Mouse (Mus musculus): ENCODE measurements around the gene Sumf1.

The Sumf1 gene

DNA sequence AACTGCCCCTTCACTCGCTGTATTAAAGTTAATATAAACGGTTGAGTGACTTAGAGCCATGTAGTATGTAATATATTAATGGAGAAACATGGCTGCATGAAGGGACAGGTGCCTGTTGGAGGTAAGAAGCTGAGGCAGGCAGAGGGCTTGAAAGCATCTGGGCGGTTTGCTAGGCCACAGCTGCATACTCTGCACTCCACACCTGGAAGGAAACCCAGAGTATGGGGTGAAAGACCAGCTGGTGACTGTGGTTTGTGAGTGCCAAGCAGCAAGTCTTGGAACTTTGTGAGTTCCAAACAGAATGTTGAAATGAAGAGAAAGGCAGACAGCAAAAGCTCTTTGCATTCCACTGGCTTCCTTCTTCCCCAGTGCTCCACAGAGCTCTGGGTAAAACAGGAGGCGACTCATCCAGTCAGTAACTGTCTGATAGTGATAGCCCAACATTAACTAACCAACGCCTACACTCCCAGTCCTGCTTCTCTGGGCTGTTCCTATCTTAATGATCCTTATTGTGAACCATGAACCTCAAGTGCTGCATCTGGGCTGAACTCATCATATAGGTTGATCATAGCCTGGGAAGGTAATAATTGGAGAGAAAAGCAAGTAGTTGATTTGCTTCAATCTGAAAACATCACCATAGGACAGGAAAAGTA, 21.7 kb upstream of the Sumf1 start:
- DNase-seq (ENCODE audit: low spot score in 2 of 2), result no peak

DNA sequence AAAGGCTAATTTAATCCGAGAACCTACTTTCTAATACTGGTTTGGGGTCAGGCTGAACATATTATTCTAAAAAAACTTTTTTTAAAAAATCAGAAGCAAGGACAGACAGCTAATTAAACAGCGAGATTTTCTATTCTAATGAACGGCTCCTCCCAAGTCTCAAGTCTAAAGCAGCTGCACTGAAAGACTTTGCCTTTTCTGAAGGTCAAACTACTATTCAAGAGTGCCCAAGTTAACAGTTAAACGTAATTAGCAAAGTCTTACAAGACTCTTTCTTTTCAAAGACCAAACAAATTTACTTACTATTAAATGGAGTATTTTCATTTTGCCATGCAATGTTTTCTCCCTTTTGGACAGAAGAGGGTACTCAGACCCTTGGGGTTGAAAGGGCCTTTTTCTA, 20.8 kb upstream of the Sumf1 start:
- no peak for DNase-seq (ENCODE audit: low spot score in 2 of 2)

DNA sequence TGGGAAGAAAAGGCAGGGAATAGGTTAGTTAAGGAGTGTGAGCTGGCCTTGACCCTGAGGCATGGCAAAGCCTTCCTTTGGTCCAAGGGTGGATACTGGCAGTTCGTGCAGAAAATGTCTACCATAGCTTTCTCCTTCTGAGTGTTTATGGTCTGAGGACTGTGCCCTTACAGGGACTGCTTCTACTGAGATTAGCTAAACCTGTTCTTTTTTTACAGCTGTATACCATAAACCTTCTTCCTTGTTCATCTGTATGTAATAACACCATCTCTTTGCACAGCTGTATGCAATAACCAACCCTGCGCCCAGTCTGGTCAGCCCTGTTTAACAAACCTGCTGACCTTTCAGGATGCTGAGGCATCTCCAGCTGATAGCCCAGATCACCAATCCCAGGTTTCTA, 18.9 kb upstream of the Sumf1 start:
- no peak for DNase-seq (ENCODE audit: low spot score in 2 of 2)

DNA sequence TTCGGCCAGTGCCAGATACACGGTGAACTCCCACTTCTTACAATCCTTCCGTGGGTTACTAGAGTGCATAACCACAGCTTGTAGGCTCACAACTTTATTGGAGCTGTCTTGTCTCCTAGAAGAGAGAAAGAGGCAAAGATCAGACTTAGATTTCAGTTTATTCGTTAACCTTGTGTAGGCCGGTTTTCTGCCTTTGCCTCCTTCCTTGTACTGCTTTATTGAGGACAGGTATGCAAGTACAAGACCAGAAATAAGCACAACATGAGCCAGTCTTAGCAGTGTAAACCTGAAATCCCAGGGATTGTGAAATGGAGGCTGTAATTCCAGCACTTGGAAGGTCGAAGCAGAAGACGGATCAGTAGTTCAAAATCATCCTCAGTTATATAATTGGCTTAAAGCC, 12.9 kb upstream of the Sumf1 start:
- no peak for DNase-seq (ENCODE audit: low spot score in 2 of 2)

DNA sequence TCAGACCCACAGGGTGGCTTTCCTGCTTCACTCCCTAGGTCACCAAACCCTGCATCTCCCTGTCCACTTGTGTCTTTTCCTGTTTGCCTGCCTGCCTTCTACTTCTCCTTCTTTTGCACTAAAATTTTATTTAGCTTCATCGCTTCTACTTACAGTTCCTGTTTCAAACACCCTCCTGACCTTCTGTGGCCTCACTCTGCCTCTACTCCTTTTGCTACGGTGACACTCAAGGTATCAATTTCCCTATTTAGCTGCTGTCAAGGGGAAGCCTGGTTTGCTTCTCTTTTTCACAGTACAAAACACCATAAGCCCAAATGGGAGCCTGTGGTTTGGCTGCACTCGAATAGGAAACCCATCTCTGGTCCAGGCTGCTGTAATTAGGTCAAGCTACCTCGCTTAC, 11.7 kb upstream of the Sumf1 start:
- no peak for DNase-seq (ENCODE audit: low spot score in 2 of 2)

DNA sequence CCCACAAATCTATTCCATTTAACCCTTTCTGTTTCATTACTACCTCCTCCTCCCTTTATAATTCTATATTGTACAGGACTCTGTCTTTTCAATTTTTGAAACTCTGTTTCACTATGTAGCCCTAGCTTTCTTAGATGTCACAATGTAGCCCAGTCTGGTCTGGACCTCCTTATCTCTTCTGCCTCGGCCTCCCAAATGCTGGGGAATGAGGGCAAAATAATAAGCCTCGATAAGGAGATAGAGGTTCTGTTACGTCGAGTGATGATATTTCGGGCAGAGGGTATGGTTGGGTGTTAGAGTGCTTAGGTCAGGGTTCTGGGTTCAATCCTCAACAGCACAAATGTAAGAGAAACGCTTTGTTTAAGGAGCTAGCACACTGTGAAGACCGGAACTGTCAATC, 11.3 kb upstream of the Sumf1 start:
- DNase-seq (ENCODE audit: low spot score in 2 of 2), result no peak

DNA sequence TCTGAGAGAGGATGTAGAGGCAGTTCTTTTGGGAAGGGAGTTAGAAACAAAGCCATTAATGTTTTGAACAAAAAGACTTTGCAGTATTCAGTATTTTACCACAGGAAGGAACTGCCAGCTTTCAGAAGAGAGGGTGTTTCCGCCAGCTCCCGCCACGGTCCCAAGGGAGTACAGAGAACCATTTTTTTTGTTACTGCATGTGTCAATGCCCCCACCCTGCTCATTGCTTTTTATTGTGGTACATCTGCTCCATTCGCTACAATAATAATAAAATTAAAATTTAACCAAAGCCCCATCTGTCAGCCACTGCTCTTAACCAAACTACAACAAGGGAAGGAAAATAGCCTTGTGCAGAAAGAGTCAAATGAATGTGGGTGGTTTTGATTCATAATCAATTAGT, 7.2 kb upstream of the Sumf1 start:
- no peak for DNase-seq (ENCODE audit: low spot score in 2 of 2)

DNA sequence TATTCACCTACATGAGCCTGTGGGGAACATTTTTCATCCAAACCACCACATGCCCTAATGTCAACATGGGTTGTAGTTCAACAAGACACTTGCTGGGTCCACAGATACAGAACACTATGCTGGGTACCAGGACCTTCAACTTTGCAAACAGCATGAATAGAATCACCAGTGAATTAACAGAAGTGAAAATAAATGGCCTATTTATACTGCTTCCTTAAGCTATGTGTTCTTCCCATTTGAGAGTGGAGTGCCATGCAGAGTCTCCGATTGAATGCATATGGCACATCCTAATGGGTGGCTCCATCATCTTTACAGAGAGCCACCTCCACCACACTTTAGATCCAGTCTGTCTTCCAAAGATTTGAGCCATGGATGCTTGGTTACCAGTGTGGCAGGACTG, 5.3 kb upstream of the Sumf1 start:
- DNase-seq (ENCODE audit: low spot score in 2 of 2), result no peak

DNA sequence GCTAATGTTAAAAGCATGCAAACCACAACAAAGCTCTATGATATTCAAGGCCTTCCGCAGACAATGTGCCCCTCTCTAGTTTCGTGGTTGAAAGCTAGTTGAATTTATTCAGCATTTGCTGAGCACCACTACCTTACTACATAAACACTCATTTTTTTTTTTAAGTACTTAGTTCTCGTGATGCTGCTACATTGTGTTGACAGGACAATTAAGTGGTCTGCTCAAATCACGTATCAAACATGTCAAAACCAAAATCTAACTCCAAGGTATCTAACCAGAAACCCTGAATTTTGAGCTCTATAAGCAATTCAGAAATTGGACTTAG, 265 bp upstream of the Sumf1 start:
- no peak for DNase-seq (ENCODE audit: low spot score in 2 of 2)

DNA sequence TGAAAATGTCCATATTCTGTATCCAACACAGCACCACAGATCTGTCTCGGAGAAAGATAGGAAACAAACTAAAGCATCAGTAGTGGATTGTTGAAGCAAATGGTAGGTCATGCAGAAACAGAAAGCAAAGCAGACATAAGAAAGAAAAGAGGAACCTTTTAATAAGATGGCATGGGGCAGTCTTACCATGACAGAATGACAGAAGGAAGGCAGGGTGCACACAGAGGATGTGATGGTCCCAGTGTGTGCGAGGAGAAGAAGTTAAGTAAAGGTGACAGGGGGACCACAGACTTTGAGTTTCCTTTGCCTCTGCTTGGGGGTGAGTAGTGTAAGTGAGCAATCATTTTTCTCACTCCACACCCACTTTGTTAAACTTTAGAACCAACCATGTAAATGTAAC, 6.3 kb downstream of the Sumf1 start:
- DNase-seq (ENCODE audit: low spot score in 2 of 2), result no peak

DNA sequence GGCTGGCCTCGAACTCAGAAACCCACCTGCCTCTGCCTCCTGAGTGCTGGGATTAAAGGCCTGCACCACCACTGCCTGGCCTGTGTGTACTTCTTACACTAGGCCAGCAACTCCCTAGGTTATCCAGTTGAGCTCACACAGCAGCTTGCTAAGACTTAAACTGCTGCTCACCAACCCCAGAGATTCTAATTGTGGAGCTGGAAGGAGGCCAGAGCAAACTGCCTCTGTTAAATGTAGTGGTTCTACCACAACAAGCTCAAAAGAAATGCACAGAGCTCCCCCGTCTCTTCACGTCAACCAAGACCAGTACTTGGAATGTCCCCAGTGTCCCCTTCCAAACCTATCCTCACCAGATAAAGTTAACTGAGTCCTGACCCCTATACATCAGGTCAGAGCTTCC, 11.2 kb downstream of the Sumf1 start:
- DNase-seq (ENCODE audit: low spot score in 2 of 2), result no peak

DNA sequence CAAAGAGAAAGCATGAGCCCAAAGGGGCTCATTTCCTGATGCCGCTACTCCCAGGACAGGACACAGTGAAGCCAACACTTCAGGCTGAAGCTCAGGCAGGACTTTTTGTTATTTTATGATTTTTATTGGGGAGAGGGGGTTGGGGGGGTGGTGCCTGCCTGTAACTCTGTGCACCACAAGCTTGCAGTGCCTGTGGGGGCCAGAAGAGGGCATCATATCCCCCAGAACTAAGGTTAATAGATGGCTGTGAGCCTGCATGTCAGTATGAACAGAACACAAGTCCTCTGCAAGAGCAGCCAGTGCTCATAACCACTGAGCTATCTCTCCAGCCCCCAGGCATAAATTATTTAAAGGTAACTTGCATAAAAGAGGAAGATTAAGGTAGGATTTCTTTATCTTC, 13.2 kb downstream of the Sumf1 start:
- DNase-seq (ENCODE audit: low spot score in 2 of 2), result no peak

DNA sequence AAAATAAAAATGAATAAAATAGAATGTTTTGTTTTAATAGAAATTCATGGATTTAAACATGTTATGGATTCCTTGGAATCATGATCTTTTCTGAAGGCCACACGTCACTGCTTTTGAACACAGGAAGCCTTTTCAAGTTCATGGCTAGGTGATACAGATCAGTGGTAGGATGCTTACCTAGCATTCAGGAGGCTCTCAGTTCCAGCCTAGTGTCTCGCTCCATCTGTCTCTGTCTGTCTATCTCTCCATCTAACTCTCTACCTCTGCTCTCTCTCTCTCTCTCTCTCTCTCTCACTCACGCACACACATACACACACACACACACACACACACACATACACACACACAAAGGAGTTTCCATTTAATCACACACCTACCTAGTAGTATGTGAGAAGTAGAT, 15.9 kb downstream of the Sumf1 start:
- DNase-seq (ENCODE audit: low spot score in 2 of 2), result no peak

DNA sequence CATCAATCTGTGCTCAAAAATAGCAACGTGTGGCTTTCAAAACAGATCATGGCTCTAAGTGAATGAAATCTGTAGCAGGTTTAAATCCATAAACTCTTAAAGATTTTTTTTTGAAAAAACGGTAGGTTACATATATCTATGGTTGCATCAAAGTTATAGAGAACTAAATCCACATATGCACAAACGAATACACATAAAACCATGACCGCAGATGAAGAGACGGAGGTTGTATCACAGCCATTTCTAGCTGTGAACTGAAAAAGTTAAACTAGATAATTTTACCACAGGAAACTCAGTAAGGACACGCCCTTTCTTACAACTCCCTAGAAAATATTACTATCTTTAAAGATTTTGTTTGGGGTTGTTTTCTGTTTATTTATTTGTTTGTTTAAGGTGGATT, 16.7 kb downstream of the Sumf1 start:
- DNase-seq (ENCODE audit: low spot score in 2 of 2), result no peak

DNA sequence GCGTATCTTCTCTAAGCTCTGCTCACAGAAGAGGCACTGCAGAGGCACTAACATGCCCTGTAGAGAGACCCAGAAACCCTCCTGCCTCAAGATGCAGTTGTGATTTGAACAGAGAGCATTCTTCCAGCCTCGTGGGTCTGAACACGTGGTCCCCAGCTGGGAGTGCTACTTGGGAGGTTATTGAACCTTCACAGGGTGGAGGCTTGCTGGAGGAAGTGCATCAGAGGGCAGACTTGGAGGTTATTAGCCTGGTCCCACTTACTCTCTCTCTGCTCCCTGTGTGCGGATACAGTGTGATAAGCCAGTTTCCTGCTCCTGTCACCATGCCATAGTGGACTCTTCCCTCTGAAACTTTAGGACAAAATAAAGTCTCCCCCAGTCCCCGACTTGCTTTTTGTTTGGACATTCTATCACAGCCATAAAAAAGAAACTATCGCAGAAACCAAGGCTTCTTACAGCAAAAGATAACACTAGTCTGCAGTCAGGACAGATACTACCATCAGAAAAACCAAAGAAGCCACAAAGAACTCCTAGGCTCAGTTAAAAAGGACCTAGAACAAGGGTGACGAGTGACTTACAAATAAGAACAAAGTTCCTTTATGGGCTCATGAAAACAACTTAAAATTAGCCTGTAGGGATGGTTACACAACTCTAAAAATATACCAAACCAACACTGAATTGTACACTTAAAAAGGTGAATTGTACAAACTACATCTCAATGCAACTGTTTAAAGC, 17.3 kb downstream of the Sumf1 start:
- no peak for DNase-seq (ENCODE audit: low spot score in 2 of 2)

DNA sequence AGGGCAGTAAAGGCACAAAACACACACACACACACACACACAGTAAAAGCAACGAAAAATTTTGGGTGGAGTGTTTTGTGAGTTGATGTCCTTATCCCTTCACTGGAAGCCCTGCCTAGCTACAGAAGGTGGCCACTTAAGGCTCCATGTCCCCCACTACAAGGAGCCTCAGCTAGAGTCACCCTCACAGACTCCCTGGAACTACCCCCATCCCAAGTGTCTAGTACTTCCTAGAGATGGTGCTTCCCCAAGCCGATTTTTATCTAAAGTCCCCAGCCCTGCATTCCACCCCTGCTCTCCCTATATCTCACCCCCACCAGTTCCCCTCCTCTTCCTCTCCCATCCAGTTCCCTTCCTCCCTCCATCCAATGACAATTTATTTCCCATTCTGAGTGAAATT, 19.8 kb downstream of the Sumf1 start:
- no peak for DNase-seq (ENCODE audit: low spot score in 2 of 2)

DNA sequence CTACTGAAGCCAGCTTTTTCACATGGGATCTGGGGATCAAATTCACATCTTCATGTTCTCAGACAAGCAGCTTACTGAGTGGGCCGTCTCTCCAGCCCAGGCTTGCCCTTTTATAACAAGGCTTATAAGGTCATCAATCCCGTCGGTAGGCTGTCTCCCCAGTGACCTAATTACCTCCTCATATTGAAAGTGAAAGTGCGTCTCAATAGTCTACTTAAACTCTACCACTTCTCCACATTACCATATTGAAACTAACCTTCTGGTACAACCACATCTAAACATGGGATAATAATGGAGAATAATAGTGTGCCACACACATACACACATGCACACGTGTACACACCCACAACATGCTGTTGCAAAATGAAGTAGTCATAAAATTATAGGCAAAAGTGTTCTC, 20.4 kb downstream of the Sumf1 start:
- no peak for DNase-seq (ENCODE audit: low spot score in 2 of 2)

DNA sequence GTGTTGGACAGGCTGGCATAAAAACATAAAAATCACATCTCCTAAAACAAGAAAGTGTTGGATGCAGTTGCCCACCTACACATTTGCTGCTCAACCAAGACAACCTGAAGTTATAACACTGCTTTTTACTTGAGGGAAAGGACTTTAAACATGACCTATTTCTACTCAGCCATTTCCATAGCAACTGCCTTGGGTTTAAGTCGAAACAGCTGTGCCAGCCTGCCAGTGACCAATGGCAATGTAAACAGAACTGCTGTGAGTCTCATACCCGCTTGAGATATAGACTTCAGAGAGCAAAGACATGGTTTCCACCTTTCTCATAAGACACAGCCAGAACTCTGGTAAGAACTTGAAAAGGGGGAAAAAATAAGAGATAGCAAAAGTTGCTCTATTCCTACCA, 24.8 kb downstream of the Sumf1 start:
- DNase-seq (ENCODE audit: low spot score in 2 of 2), result no peak

DNA sequence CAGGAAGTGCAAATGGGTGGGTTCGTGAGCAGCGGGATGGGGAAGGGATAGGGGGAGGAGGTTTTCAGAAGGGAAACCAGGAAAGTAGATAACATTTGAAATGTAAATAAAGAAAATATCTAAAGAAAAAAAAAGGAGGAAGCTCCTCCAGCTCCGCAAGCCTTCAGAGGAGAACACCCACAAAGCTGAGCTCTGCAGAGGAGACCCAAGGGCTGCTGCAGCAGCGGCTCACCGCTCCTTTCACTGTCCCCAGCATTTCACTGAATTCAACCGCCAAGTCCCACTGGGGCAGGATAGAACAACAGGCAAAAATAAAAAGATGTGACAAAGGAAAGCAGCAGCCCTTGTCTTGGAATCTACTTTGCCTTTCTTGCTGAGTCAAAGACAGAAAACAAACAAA, 28.5 kb downstream of the Sumf1 start:
- DNase-seq (ENCODE audit: low spot score in 2 of 2), result no peak

DNA sequence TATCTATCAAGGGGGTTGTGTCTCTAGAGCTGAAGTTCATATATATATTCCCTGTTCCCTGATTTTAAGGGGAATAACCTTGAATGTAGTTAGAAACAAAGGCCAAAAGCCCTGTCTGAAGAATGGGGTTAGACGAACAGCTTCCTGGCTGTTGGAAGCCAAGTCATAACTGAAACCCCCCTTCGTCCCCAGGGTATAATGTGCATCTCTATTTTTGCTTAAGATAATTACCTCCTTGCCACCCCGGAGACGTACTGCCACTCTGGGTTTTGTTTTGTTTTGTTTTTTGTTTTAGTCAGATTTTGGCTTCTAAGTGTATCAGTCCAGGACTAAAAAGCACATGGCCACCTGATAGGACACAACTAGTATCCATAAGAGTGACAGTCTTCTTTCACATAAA, 31.1 kb downstream of the Sumf1 start:
- DNase-seq (ENCODE audit: low spot score in 2 of 2), result no peak

DNA sequence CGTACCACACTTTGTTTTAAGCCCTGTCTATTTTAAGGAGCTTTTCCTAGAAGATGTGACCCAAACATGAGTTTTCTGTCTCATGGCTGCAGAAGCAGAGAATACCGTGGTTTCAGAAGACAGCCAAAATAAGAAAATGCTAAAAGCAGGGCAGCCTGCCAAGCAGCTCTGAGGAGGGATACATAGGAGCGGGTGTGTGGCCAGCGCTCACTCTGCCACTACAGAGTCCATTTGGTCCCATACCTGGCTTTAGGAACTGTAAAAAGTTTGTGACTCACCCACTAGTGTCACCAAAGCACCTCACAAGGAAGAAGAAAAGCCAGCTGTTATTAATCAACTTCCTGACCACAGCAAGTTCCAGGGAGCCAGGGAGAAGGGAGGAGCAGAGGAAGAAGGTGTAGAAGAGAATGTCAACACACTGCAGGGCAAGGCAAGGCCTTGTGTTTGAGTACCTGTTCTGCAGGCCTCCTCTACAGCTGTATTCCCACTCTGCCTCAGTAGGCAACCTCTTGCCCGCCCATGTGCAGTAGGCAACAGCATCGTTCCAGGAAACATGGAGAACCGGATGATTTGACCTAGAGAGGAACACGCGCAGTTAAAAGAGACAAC, 32.6 kb downstream of the Sumf1 start:
- DNase-seq (ENCODE audit: low spot score in 2 of 2), result peak in 1 of 2 experiments; percentile 10

DNA sequence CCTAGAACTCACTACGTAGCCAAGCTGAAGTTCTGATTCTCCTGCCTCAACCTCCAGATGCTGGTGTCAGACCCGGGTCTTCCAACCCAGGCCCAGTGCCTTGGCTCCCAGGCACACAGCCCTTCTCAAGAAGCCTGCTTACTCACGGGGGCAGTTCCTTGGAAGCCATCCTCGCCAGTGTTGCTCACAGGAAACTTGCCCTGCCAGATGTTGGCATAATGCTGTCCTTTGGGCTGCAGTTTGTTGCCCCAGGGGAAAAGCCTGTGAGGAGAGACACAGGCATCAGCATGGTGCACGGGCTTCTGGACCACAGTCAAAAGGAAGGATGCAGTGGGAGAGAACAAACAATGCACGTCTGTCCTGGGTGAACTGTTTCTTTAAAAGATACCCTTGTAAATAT, 33.3 kb downstream of the Sumf1 start:
- no peak for DNase-seq (ENCODE audit: low spot score in 2 of 2)

DNA sequence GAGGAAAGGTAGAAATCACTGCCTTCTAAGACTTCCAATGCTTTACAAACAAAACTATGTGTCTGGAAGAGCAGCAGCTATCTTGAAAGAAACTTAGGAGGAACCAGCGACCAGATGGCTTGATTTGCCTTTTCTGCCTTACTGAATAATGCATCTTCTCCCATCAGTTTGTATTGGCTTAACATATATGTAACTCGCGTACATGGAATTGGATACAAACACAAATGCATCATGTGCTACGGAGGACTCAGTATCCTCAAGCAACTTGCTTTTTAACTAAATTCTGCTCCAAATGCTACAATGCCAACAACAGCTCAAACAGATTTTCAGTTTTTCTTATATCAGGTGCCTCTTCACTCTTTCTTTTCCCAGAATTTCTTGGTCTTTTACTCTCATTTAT, 36.1 kb downstream of the Sumf1 start:
- no peak for DNase-seq (ENCODE audit: low spot score in 2 of 2)

DNA sequence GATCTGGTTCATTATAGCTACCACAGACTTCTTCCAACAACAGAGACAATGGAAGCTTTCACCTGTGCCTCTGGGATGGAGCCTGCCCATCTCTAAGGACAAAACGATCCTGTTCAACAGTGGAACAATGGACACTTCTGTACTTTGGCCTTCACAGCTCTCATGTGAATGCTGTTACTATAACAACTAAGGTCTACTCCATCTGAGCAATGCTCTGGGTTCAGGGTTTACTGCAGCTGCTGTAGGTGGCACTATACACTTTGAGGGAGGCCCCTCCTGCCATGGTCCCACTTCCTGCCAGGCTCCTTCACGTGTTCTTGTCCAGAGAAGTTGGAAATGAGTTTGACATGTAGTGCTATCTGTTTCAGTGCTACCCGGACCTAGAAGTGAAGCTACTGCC, 36.9 kb downstream of the Sumf1 start:
- no peak for DNase-seq (ENCODE audit: low spot score in 2 of 2)

Data from heart, adult 9 months (tissue).